Mouse (Mus musculus): ENCODE results near the gene Hdac5. TPM values are rescaled to one million over a fixed set of nuclear protein-coding genes. Genes with fewer than 3 reads are reported as not detected.

Hdac5 gene
- 100 to 1,000 TPM; 141 to 143 TPM for total RNA-seq (2021)

DNA sequence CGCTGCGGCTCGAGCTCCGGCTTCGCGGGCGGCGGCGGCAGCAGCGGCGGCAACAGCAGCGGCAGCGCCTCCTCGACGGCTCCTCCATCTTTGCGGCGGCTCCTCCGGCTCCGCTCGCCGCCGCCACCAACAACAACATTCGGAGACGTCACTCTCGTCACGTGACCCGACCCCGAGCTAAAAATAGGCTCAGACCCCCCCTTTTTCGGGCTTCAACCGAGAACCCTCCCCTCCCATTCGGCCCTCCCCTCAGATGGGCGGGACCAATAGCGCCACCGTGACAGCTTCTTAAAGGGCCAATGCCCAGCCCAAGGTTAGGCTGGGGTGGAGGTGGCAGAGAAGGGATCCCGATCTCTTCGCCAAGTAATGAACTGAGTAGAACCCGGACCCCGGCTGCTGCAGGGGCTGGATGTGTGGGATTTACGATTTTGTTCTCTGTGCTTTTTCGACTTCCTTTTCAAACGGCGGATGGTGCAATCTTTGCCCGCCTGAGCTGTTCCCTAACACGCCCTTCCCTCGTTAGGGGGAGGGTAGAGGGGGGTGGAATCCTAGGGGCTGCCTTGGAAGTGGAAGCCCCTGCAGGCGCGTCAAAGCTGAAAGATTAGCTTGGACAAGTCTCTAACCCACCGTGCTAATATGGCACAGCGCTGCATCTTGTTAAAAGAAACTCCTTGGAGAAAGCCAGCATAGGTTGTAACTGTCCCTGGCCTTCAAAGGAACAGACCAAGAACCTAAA is at the start of gene Hdac5:
Gene Hdac5, minus strand, starts transcription at position 161 of the 736 bp plus-strand sequence.
- intact Hi-C loops (cut with DNase I): loop anchor here (2.0 kb wide), 2 partner anchors 19 to 41 kb away; partner anchors contain the start of genes BC030867 and G6pc3
- DNase-seq: peak; percentile 96 to 97

DNA sequence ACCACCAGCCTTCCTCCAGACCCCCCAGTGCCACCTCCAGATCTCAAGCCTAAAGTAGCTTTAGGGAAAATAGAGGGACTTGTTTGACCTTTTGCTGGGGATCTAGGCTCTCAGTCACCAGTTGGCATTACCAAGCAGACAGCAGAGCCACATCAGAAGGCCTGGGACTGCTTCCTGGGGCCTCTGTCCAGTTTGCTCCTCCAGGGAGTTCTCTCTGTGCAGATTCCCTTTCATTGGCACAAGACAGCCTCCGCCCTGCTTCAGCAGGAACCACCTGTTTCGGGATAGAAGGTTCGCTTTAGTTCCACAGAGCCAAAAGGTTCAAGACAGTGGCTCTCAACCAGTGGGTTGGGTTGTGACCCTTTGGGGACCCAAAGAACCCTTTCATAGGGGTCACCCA is 49.6 kb upstream of the Hdac5 start:
- DNase-seq: no peak
- intact Hi-C loops (cut with DNase I): no loop called here

DNA sequence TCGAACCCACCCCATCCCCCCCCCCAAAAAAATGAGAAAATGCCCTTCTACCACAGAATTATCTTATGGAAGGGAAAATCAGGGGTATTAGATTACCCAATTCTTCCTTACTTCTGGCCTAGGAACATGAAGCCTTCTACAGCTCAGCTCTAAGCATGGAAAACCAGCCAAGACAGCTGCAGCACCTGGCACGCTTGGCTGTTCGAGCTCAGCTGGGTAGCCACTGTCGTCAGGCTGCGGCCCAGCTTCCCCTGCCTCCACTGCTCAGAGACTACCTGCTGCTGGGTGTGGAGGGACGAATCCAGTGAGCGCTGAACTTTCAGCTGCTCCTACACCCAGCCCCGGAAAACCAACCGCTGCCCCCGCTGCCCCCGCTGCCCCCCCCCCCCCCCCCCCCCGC is 47.8 kb upstream of the Hdac5 start:
- intact Hi-C loops (cut with DNase I): no loop called here
- no peak for DNase-seq

DNA sequence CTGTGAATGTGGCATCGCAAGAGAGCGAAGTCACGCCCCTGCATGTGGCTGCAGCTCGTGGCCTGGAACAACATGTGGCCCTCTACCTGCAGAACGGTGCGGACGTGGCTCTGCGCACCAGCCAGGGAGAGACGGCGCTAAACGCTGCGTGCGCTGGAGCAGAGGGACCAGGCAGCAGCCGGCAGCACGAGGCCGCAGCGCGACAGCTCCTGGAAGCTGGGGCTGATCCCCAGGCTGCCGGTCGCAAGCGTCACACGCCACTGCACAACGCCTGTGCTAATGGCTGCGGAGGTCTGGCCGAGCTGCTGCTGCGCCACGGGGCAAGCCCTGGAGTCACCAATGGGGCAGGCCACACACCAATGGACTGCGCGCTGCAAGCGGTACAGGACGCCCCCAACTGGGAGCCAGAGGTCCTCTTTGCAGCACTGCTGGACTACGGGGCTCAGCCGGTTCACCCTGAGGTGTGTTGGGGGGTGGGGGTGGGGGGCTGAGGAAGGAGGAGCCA is 46.5 kb upstream of the Hdac5 start:
- intact Hi-C loops (cut with DNase I): no loop called here
- DNase-seq: no peak

DNA sequence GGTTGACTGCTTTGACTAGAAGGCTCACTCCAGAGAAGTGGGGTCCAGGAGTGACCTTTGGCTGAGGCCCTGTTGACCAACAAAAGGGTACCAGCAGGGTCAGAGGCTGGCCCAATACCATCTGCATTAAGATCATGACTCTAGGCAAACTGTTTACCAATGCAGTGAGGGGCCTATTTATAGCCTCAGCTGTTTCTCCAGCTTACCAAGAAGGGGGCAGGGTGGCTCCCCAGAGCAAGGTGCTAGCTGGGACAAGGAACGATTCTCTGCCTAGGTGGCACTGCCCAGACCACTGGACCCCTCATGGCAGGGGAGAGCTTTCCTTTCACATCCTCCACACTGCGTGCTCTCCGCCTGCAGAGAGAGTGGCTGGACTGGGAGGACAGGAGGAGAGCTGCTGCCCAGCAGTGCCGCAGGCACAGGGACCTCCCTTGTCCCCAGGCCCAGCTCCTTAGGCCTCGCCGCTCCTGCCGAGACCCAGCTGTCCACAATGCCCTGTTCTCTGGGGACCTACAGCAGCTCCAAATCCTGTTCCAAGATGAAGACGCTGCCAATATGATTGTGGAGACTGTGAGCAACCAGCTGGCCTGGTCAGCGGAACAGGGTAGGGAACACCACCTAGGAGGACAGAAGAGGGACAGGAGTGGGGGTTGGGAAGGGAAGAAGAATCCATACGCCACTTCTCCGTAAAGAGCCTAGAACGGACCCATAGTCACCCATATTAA is 38.7 kb upstream of the Hdac5 start, which contains the start of gene Asb16:
Gene Asb16, plus strand, starts transcription at position 224 of the 725 bp plus-strand sequence.
- DNase-seq: no peak
- intact Hi-C loops (cut with DNase I): loop anchor here (5.0 kb wide), 1 partner anchor 206 kb away; no protein-coding TSS in a partner anchor

DNA sequence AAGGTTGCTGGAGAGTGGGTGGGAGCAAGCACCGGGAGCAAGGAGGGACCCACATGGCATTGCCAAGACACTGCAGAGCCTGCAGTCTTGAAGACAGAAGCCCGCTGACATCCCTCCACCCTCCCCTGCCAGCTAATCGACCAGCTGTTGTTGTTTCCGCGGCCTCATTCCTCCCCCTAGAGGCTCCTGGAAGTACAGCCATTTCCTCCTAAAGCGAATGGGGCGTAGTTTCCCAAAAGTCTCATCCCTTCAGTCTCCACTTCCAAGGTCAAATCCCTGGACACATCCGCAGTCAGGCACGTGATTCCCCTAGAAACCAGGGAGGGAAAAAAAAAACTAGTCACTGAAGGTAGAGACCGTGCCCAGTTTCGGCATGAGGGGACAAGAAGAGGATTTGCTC is 37.5 kb upstream of the Hdac5 start:
- peak; percentile 72 to 73 for DNase-seq
- intact Hi-C loops (cut with DNase I): loop anchor here (2.0 to 5.0 kb wide), 3 partner anchors 111 to 205 kb away; partner anchors contain the start of gene Tmem101

DNA sequence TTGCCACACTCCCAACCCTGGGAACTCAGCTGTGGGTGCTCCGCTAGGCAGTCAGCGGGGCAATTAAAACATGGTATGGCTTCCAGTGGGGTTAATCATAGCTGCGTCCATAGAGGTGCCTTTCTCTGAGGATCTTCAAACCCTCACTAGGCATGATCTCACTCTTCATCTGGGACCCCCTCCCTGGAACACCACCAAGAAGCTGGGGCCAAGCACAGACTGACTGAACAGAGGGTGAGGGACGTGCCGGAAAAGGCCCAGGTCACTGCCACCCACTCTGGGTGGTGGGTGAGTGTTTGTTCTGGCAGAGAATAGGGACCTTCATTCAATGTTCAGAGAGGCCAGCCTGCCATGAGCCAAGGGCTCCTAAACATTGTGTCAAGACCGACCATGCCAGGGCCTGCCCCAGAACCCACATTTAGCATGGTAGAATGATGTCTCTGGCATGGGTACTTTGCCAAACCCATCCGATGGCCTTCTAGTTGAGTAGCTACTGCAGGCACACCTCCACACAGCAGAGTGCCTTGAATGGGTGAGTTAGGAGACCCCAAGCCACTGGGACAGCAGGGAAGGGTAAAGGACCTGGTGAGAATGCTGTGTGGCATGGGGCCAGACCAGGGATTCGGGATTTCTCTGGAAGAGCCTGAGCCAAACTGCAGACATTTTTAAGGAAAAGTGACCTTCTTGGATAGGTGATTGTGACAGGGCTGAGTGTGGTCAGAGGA is 36.8 kb upstream of the Hdac5 start:
- intact Hi-C loops (cut with DNase I): loop anchor here (2.0 to 5.0 kb wide), 3 partner anchors 110 to 204 kb away; partner anchors contain the start of gene Tmem101
- DNase-seq: no peak

DNA sequence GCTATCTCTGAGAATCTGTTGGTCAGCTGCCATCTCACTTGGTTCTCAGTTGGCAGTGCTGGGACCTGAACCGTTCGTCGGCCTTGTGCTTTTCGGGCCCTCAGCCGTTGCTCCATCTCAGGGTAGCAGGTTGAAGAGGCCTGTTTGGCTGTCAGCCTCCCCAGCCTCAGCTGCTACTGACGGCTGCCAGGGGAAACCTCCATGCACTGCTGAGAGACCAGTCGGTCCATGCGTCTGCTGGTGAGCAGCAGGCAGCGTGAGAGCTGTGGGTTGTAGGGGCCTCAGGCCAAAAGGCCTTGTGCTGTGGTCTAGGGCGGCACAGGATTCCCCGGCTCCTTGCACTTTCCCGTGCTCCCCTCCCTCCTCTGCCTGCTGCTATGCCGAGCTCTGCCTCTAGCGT is 35.9 kb upstream of the Hdac5 start:
- intact Hi-C loops (cut with DNase I): loop anchor here (2.0 to 5.0 kb wide), 3 partner anchors 109 to 204 kb away; partner anchors contain the start of gene Tmem101
- no peak for DNase-seq

DNA sequence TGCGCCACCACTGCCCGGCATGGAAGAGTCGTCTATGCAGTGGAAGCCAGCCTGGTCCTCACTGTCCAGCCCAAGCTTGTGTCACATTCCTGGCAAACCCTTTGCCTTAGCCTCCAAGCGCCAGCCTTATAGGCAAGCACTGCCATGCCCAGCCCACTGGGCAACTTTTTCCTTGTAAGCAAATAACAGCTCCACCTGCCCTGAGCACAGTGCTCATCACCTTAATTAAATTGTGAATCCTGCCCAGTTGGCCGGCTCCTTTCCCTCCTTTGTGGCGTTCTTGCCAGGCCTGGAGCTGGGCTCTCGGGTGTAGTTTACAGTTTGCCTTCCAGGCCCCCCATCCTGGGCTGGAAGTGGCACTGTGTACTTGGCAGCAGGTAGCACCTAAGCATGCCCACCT is 33.2 kb upstream of the Hdac5 start:
- intact Hi-C loops (cut with DNase I): no loop called here
- no peak for DNase-seq

DNA sequence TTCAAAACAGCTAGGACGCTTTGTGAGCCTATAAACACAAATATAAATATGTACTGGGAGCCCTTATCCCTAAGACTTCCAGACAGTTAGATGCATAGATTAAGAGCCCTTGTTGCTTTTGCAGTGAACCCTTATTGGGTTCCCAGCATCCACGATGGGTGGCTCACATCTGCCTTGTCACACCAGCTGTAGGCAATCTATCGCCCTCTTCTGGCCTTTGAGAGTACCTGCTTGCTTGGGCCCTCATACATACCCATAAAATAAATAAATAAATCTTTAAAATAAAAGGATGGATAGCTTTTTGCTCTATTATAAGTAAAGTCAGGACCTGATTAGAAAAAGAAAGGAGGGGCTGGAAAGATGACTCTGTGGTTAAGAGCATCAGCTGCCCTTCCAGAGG is 28.6 kb upstream of the Hdac5 start:
- DNase-seq: no peak
- intact Hi-C loops (cut with DNase I): no loop called here

DNA sequence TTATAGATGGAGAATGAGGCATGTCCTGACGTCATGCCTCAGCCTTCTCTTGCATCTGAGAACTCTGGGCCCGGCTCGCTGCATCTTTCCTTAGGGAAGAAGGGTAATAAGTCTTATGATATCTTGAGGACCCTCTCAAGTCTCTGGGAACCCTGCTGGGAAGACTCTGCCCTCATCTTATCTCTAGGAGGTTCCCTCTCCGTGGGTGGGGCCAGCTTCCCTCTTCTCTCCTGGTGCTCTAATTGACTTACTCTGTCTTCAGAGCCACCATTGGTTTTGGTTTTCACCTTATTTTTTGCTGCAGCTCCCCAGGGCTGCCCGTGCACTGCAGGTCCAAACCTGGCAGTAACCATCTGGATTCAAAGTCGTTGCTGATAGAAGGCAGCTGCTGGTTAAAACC is 28.1 kb upstream of the Hdac5 start:
- intact Hi-C loops (cut with DNase I): no loop called here
- no peak for DNase-seq

DNA sequence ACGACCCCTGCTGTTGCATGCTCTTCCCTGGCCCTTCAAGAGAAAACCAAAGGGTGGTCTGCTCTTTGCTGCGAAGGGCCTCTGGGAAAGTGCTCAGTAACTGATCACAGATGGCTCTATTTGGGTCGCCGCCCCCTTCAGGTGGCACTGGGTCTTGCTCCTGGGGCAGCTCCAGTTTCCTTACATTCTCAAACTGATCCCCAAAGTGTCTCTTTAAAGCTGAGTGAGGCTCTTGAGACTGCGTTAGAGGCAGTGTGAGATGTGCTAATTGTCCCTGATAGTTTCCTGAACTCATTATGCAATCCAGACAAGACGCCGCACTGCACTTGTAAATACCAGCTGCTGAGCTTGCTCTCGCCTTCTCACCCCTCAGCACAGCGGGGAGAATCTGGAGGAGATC is 27.5 kb upstream of the Hdac5 start:
- intact Hi-C loops (cut with DNase I): no loop called here
- no peak for DNase-seq

DNA sequence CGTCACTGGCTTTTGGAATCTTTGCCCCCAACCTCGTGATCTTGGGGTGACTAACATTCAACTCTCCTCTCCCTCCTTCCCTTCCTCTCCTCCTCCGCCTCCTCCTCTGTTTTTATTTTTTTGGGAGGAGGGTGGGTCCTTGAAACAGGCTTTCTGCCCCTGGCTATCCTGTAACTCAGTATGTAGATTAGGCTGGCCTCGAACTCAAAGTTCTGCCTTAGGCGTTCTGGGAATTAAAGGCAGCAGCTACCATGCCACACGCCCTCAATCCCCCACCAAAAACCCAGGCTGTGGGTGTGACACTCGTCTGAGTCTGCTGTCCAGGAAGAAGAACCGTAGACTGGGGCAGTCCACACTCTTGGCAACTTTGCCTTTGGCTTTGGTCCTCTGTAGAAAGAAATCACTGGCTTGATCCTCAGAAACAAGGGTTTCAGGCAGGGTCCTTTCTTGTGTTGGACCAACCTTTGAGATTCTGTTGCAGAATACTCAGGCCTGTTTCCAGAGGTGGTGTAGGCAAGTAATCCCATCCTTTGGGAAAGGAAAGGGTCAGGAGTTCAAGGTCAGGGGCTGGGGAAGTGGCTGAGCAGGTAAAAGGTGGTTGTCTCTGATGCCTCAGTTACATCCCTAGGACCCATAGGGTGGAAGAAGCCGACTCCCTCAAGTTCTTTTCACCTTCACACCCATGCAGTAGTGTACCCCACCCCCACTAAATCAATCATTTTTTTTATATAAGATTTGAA is 19.6 kb upstream of the Hdac5 start:
- intact Hi-C loops (cut with DNase I): loop anchor here (2.0 to 5.0 kb wide), 2 partner anchors 19 to 47 kb away; partner anchors contain the start of gene Hdac5
- DNase-seq: no peak

DNA sequence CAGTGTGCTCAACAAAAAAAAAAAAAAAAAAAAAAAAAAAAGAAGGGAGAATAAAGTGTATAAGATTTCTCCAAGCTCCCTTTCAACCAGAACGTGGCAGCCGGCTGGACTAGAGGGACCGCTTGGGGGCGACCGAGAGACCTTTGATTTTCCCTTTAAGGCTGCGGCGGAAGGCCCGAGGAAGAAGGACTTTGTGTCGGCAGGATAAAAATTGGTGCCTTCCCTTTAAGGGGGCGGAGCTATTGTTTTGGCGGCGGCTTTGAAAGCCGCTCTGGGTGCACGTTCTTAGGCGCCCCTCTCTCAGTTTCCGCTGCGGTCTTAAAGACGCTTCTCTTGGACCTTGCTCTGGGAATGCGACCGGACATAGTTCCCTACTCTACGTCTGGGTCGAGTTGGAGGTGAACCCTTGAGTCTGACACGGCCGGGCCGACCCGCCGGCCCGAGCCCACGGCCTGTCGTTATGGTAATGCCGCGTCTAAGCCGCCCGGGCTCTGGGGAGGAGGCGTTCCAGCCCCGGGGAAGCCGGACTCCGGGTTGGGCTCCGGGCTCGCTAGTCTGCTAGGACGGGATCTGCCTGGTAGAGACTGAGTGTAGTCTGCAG is 18.8 kb upstream of the Hdac5 start, which contains the start of gene BC030867:
Gene BC030867, plus strand, starts transcription at position 253 of the 601 bp plus-strand sequence.
- intact Hi-C loops (cut with DNase I): loop anchor here (2.0 to 5.0 kb wide), 2 partner anchors 18 to 46 kb away; partner anchors contain the start of gene Hdac5
- peak; percentile 94 to 97 for DNase-seq

DNA sequence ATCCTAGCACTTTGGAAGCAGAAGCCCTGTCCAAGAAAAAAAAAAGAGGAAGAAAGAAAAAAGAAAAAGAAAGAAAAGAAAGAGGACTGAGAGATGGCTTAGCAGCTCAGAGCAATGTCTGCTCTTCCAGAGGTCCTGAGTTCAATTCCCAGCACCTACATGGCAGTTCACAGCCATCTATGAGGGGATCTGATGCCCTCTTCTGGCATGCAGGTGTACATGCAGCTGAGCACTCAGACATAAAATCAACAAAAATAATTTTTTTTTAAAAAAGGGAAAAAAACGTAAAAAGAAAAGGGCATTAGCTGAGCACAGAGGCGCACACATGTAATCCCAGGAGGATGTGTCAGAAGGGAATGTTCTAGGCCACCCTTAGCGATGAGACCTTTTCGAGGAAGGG is 16.9 kb upstream of the Hdac5 start:
- intact Hi-C loops (cut with DNase I): loop anchor here (5.0 kb wide), 1 partner anchor 45 kb away; no protein-coding TSS in a partner anchor
- no peak for DNase-seq

DNA sequence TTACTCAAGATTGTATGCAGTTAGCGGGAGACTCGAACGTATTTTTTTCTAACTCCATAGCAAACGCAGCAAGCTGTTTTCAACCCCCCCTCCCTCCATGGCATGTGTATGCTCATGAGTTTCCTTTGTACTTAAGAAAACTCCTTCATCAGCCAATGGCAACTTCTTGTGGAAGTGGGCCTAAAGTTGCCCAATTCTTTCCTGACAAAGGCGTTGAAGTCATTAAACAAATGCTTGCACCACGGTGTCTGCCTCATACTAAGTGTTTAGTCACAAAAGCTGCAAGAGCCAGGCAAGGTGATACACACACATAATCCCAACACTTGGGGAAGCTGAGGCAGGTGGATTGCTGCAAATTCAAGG is 16.3 kb upstream of the Hdac5 start:
- intact Hi-C loops (cut with DNase I): loop anchor here (5.0 kb wide), 1 partner anchor 44 kb away; no protein-coding TSS in a partner anchor
- no peak for DNase-seq

DNA sequence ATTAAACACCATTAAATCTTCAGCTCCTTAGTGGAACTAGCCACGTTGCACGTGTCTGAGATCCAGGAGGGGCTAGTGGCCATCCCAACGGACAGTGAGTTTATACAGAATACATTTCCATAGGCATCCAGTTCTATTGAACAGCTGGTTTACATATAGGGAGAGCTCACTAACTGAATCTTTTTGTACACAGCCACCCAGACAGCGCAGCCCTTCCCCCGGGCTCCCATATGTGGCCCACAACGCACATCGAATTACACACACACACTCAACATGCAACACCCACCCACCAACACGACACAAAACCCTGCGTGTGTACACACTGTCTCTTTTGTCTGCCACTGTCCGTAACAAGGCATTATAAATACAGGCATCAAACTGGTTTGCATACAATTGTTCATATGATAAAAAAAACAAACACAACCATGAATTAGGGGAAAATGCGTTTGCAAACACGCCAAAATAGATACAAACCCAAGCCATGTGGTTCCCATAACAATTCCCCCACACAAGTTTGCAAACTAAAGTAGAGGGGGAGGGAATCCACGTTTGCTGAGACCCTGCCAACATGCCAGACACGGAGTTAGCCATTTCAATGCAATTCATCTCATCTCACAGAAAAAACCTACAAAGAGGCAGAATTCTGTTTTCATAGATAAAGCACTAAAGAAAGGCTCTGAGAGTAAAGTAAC is 15.8 kb upstream of the Hdac5 start:
- intact Hi-C loops (cut with DNase I): loop anchor here (5.0 kb wide), 1 partner anchor 43 kb away; no protein-coding TSS in a partner anchor
- DNase-seq: no peak

DNA sequence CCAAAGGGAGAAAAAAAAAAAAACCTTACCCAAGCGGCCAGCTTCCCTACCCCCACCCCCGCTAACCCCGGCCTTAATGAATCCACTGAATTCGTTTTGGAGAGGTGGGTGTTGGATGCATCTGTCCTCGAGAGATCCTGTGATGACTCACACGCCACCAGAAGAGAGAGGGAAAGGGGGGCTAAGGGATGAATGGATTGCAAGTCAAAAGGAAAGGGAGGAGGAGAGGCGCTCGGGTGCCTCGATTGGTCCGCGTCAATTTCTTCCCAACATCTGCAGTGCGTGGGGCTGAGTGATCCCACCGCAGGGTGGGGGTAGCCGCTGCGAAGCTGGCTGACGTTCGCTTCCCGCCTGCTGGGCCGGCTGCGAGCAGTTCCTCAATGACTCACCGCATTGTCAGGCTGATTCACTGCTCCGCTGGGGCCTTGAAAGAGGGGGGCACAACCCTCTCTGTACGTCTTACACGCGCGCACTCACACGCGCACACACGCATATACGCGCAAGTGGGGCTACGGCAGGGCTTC is 15.0 kb upstream of the Hdac5 start:
- DNase-seq: peak; percentile 56 to 60
- intact Hi-C loops (cut with DNase I): loop anchor here (5.0 kb wide), 1 partner anchor 43 kb away; no protein-coding TSS in a partner anchor

Data from heart, postnatal 36 days (tissue).